Mouse (Mus musculus) forebrain, embryonic 14.5 days (tissue): ENCODE results near the gene Kdm5b. TPM values are rescaled to one million over a fixed set of nuclear protein-coding genes. Genes with fewer than 3 reads are reported as not detected.

Experiments
- ATAC-seq: fragments of 200-750 bp; cut with Nextera tagmentation; 2 replicates; pipeline ENCODE4 v1.8.0; 2017; ENCODE audit warnings: mild to moderate bottlenecking, moderate library complexity
- DNase-seq: peaks from one replicate; pipeline ENCODE4 v3.0.0-alpha.2; 2015; ENCODE audit warnings: low spot score
- H3K27ac ChIP-seq: fragments of 300-500 bp; sonication (generic); 2 replicates; pipeline ENCODE4 v1.5.1; 2014; ENCODE audit warnings: low read depth, mild to moderate bottlenecking, control low read depth, low read length, moderate library complexity
- H3K27me3 ChIP-seq: fragments of 300-500 bp; sonication (generic); replicated peaks from 2 replicates; pipeline ENCODE4 v1.6.1; 2014; ENCODE audit warnings: low read length, control low read depth, mixed read lengths; ENCODE audit not compliant: control insufficient read depth, insufficient read depth
- H3K36me3 ChIP-seq: fragments of 300-500 bp; sonication (generic); 2 replicates; pipeline ENCODE4 v1.6.1; 2014; ENCODE audit warnings: low read length, control low read depth; ENCODE audit not compliant: control insufficient read depth, insufficient read depth
- H3K4me1 ChIP-seq: fragments of 300-500 bp; sonication (generic); 2 replicates; pipeline ENCODE4 v1.6.1; 2014; ENCODE audit warnings: antibody characterized with exemption, low read length, control low read depth; ENCODE audit not compliant: control insufficient read depth, insufficient read depth
- H3K4me2 ChIP-seq: fragments of 300-500 bp; sonication (generic); 2 replicates; pipeline ENCODE4 v1.6.1; 2014; ENCODE audit warnings: mild to moderate bottlenecking, control low read depth, low read length
- H3K4me3 ChIP-seq: fragments of 300-500 bp; sonication (generic); 2 replicates; pipeline ENCODE4 v1.5.1; 2014; ENCODE audit warnings: low read depth, low read length, control low read depth
- H3K9ac ChIP-seq: fragments of 300-500 bp; sonication (generic); 2 replicates; pipeline ENCODE4 v1.6.1; 2014; ENCODE audit warnings: mild to moderate bottlenecking, low read length, control low read depth, moderate library complexity
- H3K9me3 ChIP-seq: fragments of 300-500 bp; sonication (generic); replicated peaks from 2 replicates; pipeline ENCODE4 v1.6.1; 2016; ENCODE audit warnings: low read length, control low read depth, mixed read lengths; ENCODE audit not compliant: control insufficient read depth
- WGBS: fragments of 180-500 bp; shearing (Covaris S2); extraction: QIAGEN DNeasy Blood & Tissue Kit; methylation state at CpG from one replicate; pipeline ENCODE4 v1.1.7; 2014; 5-methylcytosine and 5-hydroxymethylcytosine counted together
- polyA plus RNA-seq: library from polyadenylated mRNA; unstranded; fragments of >200 nt; fragmentation: Nextera tagmentation; extraction: Ambion mirVana; gene quantifications from 2 replicates; pipeline ENCODE4 v1.2.1, GENCODE M21; 2014

Gene Kdm5b
- polyA plus RNA-seq, 1 experiment from 2014 or later = 75.3 TPM

DNA sequence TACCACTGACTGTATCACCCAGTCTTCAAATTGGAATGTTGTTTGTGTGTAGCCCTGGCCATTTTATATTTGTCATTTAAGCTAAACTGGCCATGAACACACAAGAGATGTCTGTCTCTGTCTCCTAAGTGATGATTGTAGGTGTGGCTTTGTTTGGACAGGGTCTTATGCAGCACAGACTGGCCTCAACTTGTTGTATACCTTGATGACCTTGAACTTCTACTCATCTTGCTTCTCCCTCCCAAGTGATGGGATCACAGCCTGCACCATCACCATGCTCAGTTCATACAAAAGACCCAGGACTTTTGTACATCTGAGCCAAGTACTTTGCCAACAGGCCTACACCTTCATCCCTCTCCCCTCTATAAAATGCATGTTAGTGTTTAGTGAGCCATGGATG lies 29.7 kb downstream of the Kdm5b start:
- Histone ChIP-seq H3K27ac (no peak overlapping the region), H3K9me3 (no peaks in the 10 kb centered on the region), H3K27me3 (no peaks in the 10 kb centered on the region), H3K4me3 (no peak overlapping the region), H3K4me2 (no peak overlapping the region), H3K36me3 (peaks cover 64% of the 10 kb centered on the region), H3K9ac (no peak overlapping the region), H3K4me1 (no peaks in the 10 kb centered on the region)
- DNase-seq = no peak
- no peak for ATAC-seq

DNA sequence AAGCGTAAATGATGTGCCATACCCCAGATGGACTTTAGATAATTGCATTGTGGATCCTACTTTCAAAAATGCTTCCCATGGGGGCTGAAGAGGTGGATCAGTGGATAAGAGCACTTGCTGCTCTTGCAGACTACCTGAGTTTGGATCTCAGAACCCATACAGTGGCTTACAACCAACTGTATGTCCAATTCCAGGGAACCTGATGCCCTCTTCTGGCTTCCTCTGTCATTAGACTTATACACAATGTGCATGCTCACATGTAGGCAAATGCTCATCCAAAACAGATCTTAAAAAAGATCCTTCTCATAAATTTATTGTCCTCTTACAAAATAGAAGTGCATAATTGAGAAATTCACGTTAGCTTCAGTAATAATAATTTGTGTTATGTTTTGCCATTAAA lies 31.8 kb downstream of the Kdm5b start:
- Histone ChIP-seq H3K4me3 (no peak overlapping the region), H3K27ac (no peak overlapping the region), H3K4me2 (no peak overlapping the region), H3K36me3 (peaks cover 67% of the 10 kb centered on the region), H3K4me1 (no peaks in the 10 kb centered on the region), H3K9me3 (no peaks in the 10 kb centered on the region), H3K9ac (no peak overlapping the region), H3K27me3 (no peaks in the 10 kb centered on the region)
- WGBS = 91% methylated on average over 2 of the region's 2 CpGs
- DNase-seq = peak; percentile 11
- ATAC-seq = no peak

DNA sequence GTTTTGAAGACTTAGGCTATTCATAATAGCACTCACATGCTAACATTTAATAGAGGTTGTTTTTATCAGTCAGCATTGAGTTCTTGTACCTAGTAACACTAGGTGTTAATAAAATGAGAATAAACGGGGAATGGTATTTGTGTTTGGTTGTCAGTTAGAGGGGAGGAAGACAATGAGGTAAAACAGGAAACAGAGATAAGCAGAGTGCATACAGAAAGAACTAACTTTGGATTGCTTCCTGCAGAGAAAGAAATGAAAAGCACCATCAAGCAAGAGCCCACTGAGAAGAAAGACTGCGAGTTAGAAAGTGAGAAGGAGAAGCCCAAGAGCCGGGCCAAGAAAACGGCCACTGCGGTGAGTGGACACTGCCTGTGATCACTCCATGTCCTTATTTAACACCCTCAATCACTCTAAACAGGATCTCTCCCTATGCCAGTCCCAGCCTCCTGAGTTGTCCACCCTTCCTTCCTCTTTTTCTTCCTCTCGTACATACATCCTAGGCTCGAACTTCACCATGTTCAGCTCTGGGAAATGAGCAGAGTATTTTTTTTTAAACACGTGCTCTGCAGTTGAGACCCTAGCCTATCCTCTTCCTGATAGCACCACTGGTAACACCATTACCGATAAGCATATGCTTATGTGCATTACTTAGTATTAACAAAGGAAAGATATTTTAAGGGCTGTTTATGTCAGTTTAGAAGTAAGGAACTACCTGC lies 37.5 kb downstream of the Kdm5b start:
- no peak overlapping the region for H3K4me2 ChIP-seq
- no peaks in the 10 kb centered on the region for H3K27me3 ChIP-seq
- H3K9ac ChIP-seq = no peak overlapping the region
- no peaks in the 10 kb centered on the region for H3K9me3 ChIP-seq
- H3K27ac ChIP-seq = no peak overlapping the region
- no peaks in the 10 kb centered on the region for H3K4me1 ChIP-seq
- 93% methylated on average over 9 of the region's 9 CpGs for WGBS
- DNase-seq (no peak), ATAC-seq (no peak)
- H3K4me3 ChIP-seq = no peak overlapping the region
- peaks cover 83% of the 10 kb centered on the region for H3K36me3 ChIP-seq

DNA sequence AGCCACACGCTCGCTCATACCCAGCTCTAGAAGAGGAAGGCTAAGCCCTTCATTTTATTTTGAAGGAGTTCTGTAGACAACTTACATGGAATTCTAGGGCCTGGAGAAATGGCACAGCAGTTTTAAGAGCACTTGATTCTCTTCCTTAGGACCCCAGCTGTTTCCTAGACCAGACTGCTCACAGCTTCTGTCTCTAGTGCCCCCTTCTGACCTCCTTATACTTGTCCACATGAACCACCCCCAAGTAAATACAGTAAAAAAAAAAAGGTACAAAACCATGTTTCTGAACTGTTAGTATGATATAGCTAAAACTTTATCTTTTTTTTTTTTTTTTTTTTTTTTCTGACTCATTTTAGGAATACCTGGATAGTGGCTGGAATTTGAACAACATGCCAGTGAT lies 44.1 kb downstream of the Kdm5b start:
- 98% methylated on average over 2 of the region's 2 CpGs for WGBS
- H3K4me2 ChIP-seq = no peak overlapping the region
- H3K9ac ChIP-seq = no peak overlapping the region
- H3K27me3 ChIP-seq = no peaks in the 10 kb centered on the region
- H3K4me1 ChIP-seq = no peaks in the 10 kb centered on the region
- ATAC-seq = no peak
- H3K4me3 ChIP-seq = no peak overlapping the region
- peaks cover 86% of the 10 kb centered on the region for H3K36me3 ChIP-seq
- DNase-seq = no peak
- no peaks in the 10 kb centered on the region for H3K9me3 ChIP-seq
- no peak overlapping the region for H3K27ac ChIP-seq

DNA sequence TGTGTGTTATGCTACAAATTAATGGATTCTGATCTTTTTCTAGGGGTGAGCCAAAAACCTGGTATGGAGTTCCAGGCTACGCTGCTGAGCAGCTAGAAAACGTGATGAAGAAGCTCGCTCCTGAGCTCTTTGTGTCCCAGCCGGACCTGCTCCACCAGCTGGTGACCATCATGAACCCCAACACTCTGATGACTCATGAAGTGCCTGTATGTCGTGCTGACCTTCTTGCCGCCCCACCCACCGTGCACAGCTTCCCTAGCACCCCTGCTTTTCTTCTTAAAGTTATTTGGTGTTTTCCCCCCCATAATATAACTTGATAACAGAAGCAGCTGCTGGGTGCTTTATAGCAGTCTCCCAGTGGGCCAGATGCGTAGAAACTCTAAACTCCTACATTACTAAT lies 45.7 kb downstream of the Kdm5b start:
- Histone ChIP-seq H3K9ac (no peak overlapping the region), H3K36me3 (peaks cover 81% of the 10 kb centered on the region), H3K4me1 (no peaks in the 10 kb centered on the region), H3K27ac (no peak overlapping the region), H3K27me3 (no peaks in the 10 kb centered on the region), H3K9me3 (no peaks in the 10 kb centered on the region), H3K4me3 (no peak overlapping the region), H3K4me2 (no peak overlapping the region)
- 95% methylated on average over 8 of the region's 8 CpGs for WGBS
- ATAC-seq = no peak
- DNase-seq = no peak

DNA sequence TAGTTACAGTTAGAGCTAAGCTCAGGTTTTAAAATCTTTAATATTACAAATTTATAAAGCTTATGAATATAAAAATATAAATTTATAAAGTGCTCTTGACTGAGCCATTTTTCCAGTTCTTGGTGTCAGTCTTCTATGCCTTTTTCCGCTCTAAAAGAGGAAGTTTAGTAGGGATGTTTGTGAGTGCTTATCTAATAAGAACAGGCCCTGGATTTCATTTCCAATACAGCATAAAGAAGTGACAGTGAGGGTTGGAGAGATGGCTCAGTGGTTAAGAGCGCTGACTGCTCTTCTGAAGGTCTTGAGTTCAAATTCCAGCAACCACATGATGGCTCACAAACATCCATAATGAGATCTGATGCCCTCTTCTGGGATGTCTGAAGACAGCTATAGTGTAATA lies 46.4 kb downstream of the Kdm5b start:
- H3K27me3 ChIP-seq = no peaks in the 10 kb centered on the region
- no peak for DNase-seq
- WGBS = 96% methylated on average over 2 of the region's 2 CpGs
- H3K9me3 ChIP-seq = no peaks in the 10 kb centered on the region
- no peaks in the 10 kb centered on the region for H3K4me1 ChIP-seq
- no peak overlapping the region for H3K9ac ChIP-seq
- ATAC-seq = no peak
- no peak overlapping the region for H3K27ac ChIP-seq
- H3K4me3 ChIP-seq = no peak overlapping the region
- H3K4me2 ChIP-seq = no peak overlapping the region
- H3K36me3 ChIP-seq = peaks cover 80% of the 10 kb centered on the region

DNA sequence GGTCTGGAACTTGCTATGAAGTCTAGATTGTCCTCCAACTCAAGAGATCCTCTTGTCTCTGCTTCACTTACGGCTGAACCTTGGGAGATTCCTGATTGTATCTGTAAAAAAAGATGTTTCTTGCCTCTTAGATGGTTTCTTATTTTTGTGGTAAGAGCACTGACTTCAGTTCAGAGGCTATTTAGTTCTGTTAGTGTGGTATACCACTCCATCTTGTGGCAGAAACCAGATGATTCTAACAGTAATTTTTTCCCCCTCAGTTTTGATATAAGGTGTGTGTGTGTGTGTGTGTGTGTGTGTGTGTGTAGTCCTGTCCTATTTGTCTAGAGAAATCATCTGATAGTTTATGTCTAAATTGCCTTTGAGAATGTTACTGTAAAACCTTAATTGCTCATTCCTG lies 47.3 kb downstream of the Kdm5b start:
- H3K9me3 ChIP-seq = no peaks in the 10 kb centered on the region
- H3K4me3 ChIP-seq = no peak overlapping the region
- no peak overlapping the region for H3K4me2 ChIP-seq
- no peak for ATAC-seq
- H3K27me3 ChIP-seq = no peaks in the 10 kb centered on the region
- peaks cover 77% of the 10 kb centered on the region for H3K36me3 ChIP-seq
- no peak overlapping the region for H3K9ac ChIP-seq
- no peaks in the 10 kb centered on the region for H3K4me1 ChIP-seq
- DNase-seq = no peak
- H3K27ac ChIP-seq = no peak overlapping the region
- 88% methylated on average over 1 of the region's 1 CpGs for WGBS

DNA sequence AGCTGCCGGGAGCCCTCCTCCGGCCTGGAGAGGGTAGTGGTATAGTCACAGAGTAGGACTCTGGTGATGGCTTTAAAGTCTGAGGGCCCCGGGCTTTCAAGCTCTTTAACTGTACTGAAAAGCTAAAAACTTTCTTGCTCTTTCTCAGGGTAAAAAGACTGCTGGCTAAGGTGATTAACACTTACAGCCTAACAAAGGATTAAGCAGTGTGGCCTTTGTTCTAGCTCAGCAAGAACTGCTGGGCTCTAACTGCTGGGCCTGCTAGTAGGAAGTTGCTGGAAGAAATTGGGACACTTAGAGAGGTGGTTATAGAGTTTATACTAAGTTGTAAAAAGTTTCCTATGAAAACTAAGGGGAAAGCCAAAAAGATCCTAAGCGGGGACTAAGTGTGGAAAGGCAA lies 49.2 kb downstream of the Kdm5b start:
- ATAC-seq = no peak
- Histone ChIP-seq H3K9me3 (no peaks in the 10 kb centered on the region), H3K27ac (no peak overlapping the region), H3K36me3 (peaks cover 78% of the 10 kb centered on the region), H3K4me1 (no peaks in the 10 kb centered on the region), H3K4me3 (no peak overlapping the region), H3K27me3 (no peaks in the 10 kb centered on the region), H3K4me2 (no peak overlapping the region), H3K9ac (no peak overlapping the region)
- WGBS = 30% methylated on average over 4 of the region's 4 CpGs
- DNase-seq = no peak

DNA sequence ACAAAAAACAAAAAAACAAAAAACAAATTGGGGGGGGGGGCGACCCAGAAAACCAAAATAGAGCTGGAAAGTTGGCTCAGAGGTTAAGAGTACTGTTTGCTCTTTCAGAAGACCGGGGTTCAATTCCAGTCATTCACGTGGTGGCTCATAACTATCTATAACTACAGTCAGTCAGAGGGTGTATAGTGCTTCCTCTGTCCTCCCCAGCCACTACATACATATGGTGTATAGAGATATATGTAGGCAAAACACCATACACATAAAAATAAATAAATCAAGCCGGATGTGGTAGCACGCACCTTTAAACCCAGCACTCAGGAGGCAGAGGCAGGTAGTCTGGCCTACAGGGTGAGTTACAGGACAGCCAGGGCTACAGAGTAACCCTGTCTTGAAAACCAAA lies 54.6 kb downstream of the Kdm5b start:
- no peak overlapping the region for H3K27ac ChIP-seq
- DNase-seq = no peak
- ATAC-seq = no peak
- no peaks in the 10 kb centered on the region for H3K4me1 ChIP-seq
- H3K36me3 ChIP-seq = peaks cover 72% of the 10 kb centered on the region
- no peaks in the 10 kb centered on the region for H3K27me3 ChIP-seq
- H3K4me2 ChIP-seq = no peak overlapping the region
- H3K9me3 ChIP-seq = no peaks in the 10 kb centered on the region
- H3K9ac ChIP-seq = no peak overlapping the region
- no peak overlapping the region for H3K4me3 ChIP-seq
- WGBS = 96% methylated on average over 5 of the region's 5 CpGs
